Mouse (Mus musculus) ES-E14 (cell line): ENCODE data around the gene Thoc6. TPM values are rescaled to one million over a fixed set of nuclear protein-coding genes. Genes with fewer than 3 reads are reported as not detected.

ENCODE experiments used
- DNase-seq: peaks from one replicate; pipeline ENCODE4 v3.0.0-alpha.2; 2013; ENCODE audit warnings: low read depth, low spot score
- H3K27ac ChIP-seq: 2 replicates; pipeline ENCODE4 v1.5.1; 2012; ENCODE audit warnings: low read depth, mild to moderate bottlenecking, low read length, moderate library complexity, mixed read lengths; ENCODE audit not compliant: poor library complexity, insufficient read depth, severe bottlenecking
- H3K36me3 ChIP-seq: 2 replicates; pipeline ENCODE4 v1.6.1; 2012; ENCODE audit warnings: mild to moderate bottlenecking, low read length, moderate library complexity, mixed read lengths; ENCODE audit not compliant: control insufficient read depth, poor library complexity, insufficient read depth, severe bottlenecking
- H3K4me1 ChIP-seq, 2 experiments: fragments of 150-350 bp in 1 of 2; sonication (generic) in 1 of 2; 2 replicates each; pipeline ENCODE4 v1.6.1; 2012; ENCODE audit warnings: low read length in 2 of 2, mild to moderate bottlenecking in 1 of 2, mixed read lengths in 1 of 2; ENCODE audit not compliant: control insufficient read depth in 2 of 2, insufficient read depth in 2 of 2, poor library complexity in 1 of 2
- H3K4me3 ChIP-seq, 2 experiments: fragments of 150-350 bp in 1 of 2; sonication (generic) in 1 of 2; 2 replicates each; pipeline ENCODE4 v1.5.1; 2012; ENCODE audit warnings: low read length in 2 of 2, low read depth in 1 of 2, mild to moderate bottlenecking in 1 of 2, mixed read lengths in 1 of 2; ENCODE audit not compliant: insufficient read depth in 1 of 2, poor library complexity in 1 of 2, severe bottlenecking in 1 of 2
- H3K9ac ChIP-seq: 2 replicates; pipeline ENCODE4 v1.6.1; 2012; ENCODE audit warnings: low read depth, mild to moderate bottlenecking, low read length, mixed read lengths; ENCODE audit not compliant: poor library complexity, insufficient read depth, severe bottlenecking
- H3K9me3 ChIP-seq: fragments of 150-350 bp; sonication (generic); 2 replicates; pipeline ENCODE4 v1.6.1; 2012; ENCODE audit warnings: low read depth, mild to moderate bottlenecking, low read length; ENCODE audit not compliant: control insufficient read depth, insufficient read depth
- CHD2 ChIP-seq: IDR thresholded peaks from 2 replicates; pipeline ENCODE4 v1.6.1; 2014; ENCODE audit warnings: mild to moderate bottlenecking, low read depth, low read length, inconsistent platforms
- HCFC1 ChIP-seq: IDR thresholded peaks from 2 replicates; pipeline ENCODE4 v1.6.1; 2012; ENCODE audit warnings: low read length, inconsistent platforms, borderline replicate concordance; ENCODE audit not compliant: insufficient read depth
- MAFK ChIP-seq: IDR thresholded peaks from 2 replicates; pipeline ENCODE4 v1.6.1; 2014; ENCODE audit warnings: mild to moderate bottlenecking, low read depth, low read length, inconsistent platforms; ENCODE audit not compliant: insufficient read depth
- ZC3H11A ChIP-seq: IDR thresholded peaks from 2 replicates; pipeline ENCODE4 v1.6.1; 2012; ENCODE audit warnings: low read depth, mild to moderate bottlenecking, inconsistent platforms, low read length, borderline replicate concordance
- ZNF384 ChIP-seq: IDR thresholded peaks from 2 replicates; pipeline ENCODE4 v1.6.1; 2012; ENCODE audit warnings: low read depth, low read length, inconsistent platforms
- in situ Hi-C, 2 experiments: fragments of 600-800 bp; cut with MboI; formaldehyde crosslinking; loops; one replicate each; pipeline ENCODE4 v1.15.1; 2025; ENCODE audit warnings: low sequenced_read_pairs in 2 of 2, inconsistent platforms in 1 of 2; ENCODE audit not compliant: unreplicated experiment in 2 of 2
- total RNA-seq: library from RNA; depleted of rRNA; stranded (reverse); fragments of 300-350 nt; gene quantifications from 2 replicates; pipeline ENCODE4 v1.2.3, GENCODE M21; 2012

Thoc6 gene
- total RNA-seq, 1 experiment: 53.7 TPM

- in situ Hi-C loops: no loop called here
- H3K9ac ChIP-seq: peak within 1 kb of the TSS; percentile 26; the same call in 1 of the 2 replicates
These were observed 10.4 kb upstream of the Thoc6 start, which contains the start of gene Cldn9 for GRCm38 (mm10) chr17:23683856-23684672. Gene Cldn9, minus strand, starts transcription at chr17:23684026.

GRCm38 (mm10) chr17:23683226-23683625, 9.5 kb upstream of the Thoc6 start:
- TF ChIP-seq ZC3H11A (no peak), CHD2 (no peak), ZNF384 (no peak), HCFC1 (no peak), MAFK (no peak)
- Histone ChIP-seq H3K9me3 (no peaks in the 10 kb centered on the region), H3K4me3 (peak overlapping the region; percentile 18 to 49), H3K36me3 (peaks cover 6% of the 10 kb centered on the region; the same call in 1 of the 2 replicates), H3K4me1 (peaks cover 5 to 37% of the 10 kb centered on the region in 2 experiments), H3K27ac (no peak overlapping the region), H3K9ac (peak overlapping the region; percentile 26; the same call in 1 of the 2 replicates)
- in situ Hi-C loops: no loop called here
- DNase-seq: no peak

More at GRCm38 (mm10) chr17:23683856-23684672, 10.4 kb upstream of the Thoc6 start, which contains the start of gene Cldn9:
- Histone ChIP-seq H3K4me1 (peaks cover 5 to 35% of the 10 kb centered on the region in 2 experiments), H3K4me3 (peak within 1 kb of the TSS; percentile 18 to 49), H3K36me3 (peaks cover 6% of the 10 kb centered on the region; the same call in 1 of the 2 replicates), H3K27ac (no peak within 1 kb of the TSS), H3K9me3 (no peaks in the 10 kb centered on the region)
- no peak for DNase-seq
- TF ChIP-seq CHD2 (no peak), MAFK (no peak), ZNF384 (no peak)

GRCm38 (mm10) chr17:23682530-23682929, 8.8 kb upstream of the Thoc6 start:
- peaks cover 5 to 37% of the 10 kb centered on the region in 2 experiments for H3K4me1 ChIP-seq
- no peaks in the 10 kb centered on the region for H3K9me3 ChIP-seq
- no peak for TF ChIP-seq ZC3H11A
- TF ChIP-seq ZNF384: no peak
- TF ChIP-seq HCFC1: no peak
- no peak for TF ChIP-seq CHD2
- no peak for TF ChIP-seq MAFK
- H3K36me3 ChIP-seq: peaks cover 6% of the 10 kb centered on the region; the same call in 1 of the 2 replicates
- H3K27ac ChIP-seq: no peak overlapping the region
- no peak overlapping the region for H3K4me3 ChIP-seq
- no peak overlapping the region for H3K9ac ChIP-seq
- no peak for DNase-seq
- in situ Hi-C loops: no loop called here

- in situ Hi-C loops: no loop called here
- no peak overlapping the region for H3K9ac ChIP-seq
These were observed 8.4 kb upstream of the Thoc6 start for GRCm38 (mm10) chr17:23682092-23682491.

More at GRCm38 (mm10) chr17:23682092-23682491, 8.4 kb upstream of the Thoc6 start:
- DNase-seq: no peak
- Histone ChIP-seq H3K4me1 (peaks cover 5 to 37% of the 10 kb centered on the region in 2 experiments), H3K9me3 (no peaks in the 10 kb centered on the region), H3K4me3 (no peak overlapping the region), H3K27ac (no peak overlapping the region), H3K36me3 (peaks cover 6% of the 10 kb centered on the region; the same call in 1 of the 2 replicates)
- TF ChIP-seq ZNF384 (no peak), HCFC1 (no peak), CHD2 (no peak), MAFK (no peak), ZC3H11A (no peak)
